Mouse (Mus musculus): ENCODE data around the gene AY074887.
"Not testable (repeated sequence)": the region's sequence is repeated elsewhere in the genome, so short reads cannot be mapped to it uniquely, and the experiment has no call there.

DNA sequence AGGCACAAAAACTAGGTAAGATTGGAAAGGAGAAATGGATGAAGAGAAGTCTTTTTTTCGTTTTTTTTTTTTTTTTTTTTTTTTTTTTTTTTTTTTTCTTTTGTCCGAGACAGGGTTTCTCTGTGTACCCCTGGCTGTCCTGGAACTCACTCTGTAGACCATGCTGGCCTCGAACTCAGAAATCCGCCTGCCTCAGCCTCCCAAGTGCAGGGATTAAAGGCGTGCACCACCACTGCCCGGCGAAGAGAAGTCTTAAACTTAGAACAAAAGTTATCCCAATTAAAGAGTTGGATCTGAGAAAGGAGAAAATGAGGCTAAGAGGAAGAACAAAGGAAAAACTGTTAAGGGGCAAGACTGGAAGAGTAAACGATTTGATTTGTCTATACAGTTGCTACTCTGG is 636 bp downstream of the AY074887 start:
- not testable (repeated sequence) for TF ChIP-seq CTCF (IDR thresholded peaks at IDR 0.05; ENCODE audit: borderline replicate concordance, insufficient read depth, low read length); POLR2A (IDR thresholded peaks at IDR 0.05; ENCODE audit: low read depth, low read length)

Data from embryonic fibroblast, embryonic 13.5 days (primary cell).